Mouse (Mus musculus) embryonic fibroblast, embryonic 13.5 days (primary cell): ENCODE data around the gene Abcb5.

ENCODE experiments used
- CTCF ChIP-seq: IDR thresholded peaks from 2 replicates; pipeline ENCODE4 v1.5.1; 2011; ENCODE audit warnings: mild to moderate bottlenecking, control low read depth, low read length, moderate library complexity, borderline replicate concordance; ENCODE audit not compliant: insufficient read depth
- POLR2A ChIP-seq: IDR thresholded peaks from 2 replicates; pipeline ENCODE4 v1.6.1; 2011; ENCODE audit warnings: low read depth, mild to moderate bottlenecking, control low read depth, low read length, moderate library complexity

- TF ChIP-seq POLR2A (no peak), CTCF (peak; percentile 91)
Measured at GRCm38 (mm10) chr12:118854831-118855453, 111.3 kb downstream of the Abcb5 start.
